Mouse (Mus musculus): ENCODE data around the gene Rasgef1c. TPM values are rescaled to one million over a fixed set of nuclear protein-coding genes. Genes with fewer than 3 reads are reported as not detected.
A peak's percentile ranks its signal among the peaks of the same experiment; 100 is the strongest.

The Rasgef1c gene
- total RNA-seq, 2 experiments from 2014 or later, result 1.8 to 2.1 TPM

DNA sequence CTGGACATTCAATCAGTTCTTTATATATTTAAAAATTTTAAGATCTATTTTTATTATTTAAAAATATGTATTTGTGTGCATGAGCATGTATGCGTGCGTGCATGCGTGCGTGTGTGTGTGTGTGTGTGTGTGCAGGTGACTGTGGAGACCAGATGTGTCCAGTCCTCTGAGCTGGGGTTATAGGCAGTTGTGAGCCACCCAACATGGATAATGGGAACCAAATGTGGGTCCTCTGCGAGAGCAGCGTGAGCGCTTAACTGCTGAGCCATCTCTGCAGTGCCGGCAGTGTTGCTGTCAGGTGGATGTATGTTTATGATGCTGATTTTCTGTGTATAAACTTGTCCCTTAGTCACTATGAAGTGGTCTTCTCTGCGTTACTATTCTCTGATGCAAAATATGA lies 21.9 kb downstream of the Rasgef1c start:
- DNase-seq (ENCODE audit: low spot score in 2 of 2), result no peak

DNA sequence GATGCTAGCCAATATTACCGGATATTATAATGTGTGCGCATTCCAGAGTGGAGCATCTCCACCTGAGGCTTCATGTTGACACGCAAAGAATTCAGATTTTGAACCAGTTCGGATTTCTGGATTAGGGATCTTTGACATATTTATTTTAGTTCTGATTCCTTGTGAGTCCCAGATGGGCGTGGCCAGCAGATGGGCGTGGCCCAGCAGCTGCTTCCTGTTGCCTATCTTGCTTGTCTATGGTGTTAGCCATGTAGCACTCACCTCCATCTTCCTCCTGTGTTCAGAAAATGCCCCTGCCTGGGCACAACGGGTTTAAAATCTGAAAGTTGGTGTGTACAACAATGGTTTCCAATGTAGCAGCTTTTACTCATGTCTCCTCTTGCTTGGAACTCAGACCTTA lies 24.5 kb downstream of the Rasgef1c start:
- no peak for DNase-seq (ENCODE audit: low spot score in 2 of 2)

DNA sequence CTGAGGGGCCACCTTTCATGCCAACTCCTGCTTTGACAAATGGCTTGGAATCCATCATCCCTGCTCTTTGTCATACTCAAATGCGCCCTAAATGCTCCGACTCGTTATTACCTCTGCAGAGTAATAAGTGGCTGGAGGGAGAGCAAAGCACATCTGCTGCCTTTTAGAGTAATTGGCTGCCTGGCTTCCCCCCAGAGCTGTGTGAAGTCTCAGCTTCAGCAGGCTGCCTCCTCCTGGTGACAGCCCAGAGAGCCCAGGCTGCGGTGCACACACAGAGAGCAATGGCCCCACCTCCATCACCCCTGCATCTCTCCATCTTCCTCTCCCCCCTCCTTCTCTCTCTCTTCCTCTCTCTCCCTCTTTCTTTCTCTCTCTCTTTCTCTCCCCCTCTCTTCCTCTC lies 25.5 kb downstream of the Rasgef1c start:
- DNase-seq (ENCODE audit: low spot score in 2 of 2), result no peak

DNA sequence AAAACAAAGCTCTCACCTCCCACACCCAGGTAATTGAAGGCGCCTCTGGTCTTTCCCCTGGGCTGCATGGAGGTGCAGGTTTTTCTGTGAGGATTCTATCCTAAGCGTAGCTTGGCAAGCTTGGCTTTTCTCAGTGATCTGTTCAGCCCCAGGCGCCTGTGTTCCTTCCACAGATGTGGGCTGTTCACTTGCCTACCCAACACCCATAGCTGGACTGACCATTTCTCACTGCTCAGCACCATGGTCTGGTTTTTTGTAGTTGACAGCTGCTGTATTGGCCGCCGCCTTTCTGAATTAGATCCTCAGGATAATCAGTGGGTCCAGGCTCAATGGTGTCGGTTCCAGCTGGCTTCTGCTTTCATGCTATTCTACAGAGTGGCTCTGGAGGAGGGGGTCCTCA lies 26.0 kb downstream of the Rasgef1c start:
- DNase-seq (ENCODE audit: low spot score in 2 of 2), result no peak

DNA sequence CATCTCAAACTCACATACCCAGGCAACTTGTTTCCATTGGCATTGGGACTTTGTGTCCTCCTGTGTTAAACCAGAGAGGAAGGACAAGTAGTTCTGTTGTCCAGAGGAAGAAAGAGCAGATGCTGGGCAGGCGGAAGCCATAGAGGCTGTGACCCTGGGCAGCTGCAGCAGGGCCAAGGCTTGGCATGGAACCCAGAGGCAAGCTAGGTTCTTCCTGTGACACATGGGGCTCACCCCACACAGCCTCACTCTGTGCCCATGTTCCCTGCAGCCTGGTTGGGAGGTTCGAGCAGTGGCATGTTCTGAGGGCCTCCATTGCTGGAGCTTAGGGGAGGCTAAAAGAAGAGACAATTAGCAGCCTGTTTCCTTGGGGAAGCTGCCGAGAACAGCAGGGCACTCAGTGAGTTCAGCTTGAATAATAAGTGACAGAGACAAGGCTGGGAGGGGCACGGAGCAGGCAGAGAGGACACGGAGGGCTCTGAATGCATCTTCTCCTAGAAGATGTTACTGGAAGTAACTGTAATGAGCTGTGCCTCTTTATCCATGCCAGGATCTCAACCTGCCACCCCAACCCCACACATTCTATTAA lies 29.5 kb downstream of the Rasgef1c start:
- DNase-seq (ENCODE audit: low spot score in 2 of 2), result no peak

DNA sequence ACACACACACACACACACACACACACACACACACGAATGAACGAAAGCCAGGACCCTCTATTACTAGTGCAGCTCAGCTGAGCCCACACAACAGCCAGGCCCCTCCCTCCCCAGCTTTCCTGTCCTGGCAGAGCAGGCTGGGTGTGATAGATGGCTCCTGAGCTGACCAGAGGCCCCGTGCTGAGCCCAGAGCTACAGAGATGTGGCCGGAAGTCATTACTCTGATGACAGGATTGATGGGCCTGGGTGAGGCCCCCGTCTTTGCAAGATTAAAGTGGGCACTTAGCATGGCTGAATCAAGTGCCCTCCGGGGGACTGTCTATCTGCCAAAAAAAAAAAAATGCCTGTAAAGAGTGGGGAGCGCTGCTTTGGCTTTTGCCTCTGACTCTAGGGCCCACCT lies 30.2 kb downstream of the Rasgef1c start:
- no peak for DNase-seq (ENCODE audit: low spot score in 2 of 2)

DNA sequence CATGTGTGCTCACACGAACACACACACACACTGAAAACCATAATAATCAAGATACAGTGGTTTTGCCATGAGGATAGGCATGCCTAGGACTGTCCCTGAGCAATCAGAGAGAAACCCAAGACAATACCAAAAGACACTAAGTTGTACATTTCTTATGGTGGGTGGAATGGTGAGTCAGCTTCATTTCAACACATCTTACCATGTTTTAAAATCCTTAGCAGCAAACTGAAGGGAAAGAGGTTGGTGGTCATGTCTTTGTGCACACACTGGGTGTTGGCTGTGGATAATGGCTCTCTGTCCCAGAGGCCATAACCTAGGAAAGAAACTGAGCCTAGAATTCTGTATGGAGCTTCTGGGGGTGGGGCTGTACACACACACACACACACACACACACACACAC lies 32.2 kb downstream of the Rasgef1c start:
- no peak for DNase-seq (ENCODE audit: low spot score in 2 of 2)

DNA sequence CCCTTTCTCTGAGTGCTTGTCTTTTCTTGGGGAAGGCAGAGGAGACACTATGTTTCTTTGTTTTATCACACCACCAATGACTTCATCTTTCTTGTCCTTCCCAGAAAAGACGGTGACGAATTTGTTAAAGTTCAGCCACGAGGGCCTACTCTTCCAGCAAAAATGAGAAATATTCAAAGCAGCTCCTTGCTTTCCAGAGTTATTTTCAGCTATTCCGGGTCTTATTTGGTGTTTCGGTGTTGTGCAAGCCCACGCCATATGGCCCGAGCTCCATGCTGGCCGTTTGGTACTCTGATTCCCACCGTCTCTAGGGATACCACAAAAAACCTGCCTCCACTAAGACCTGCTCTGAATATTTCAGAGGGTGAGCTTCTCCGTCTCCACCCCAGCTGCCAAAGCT lies 32.7 kb downstream of the Rasgef1c start:
- peak in 1 of 2 experiments; percentile 42 for DNase-seq (ENCODE audit: low spot score in 2 of 2)

DNA sequence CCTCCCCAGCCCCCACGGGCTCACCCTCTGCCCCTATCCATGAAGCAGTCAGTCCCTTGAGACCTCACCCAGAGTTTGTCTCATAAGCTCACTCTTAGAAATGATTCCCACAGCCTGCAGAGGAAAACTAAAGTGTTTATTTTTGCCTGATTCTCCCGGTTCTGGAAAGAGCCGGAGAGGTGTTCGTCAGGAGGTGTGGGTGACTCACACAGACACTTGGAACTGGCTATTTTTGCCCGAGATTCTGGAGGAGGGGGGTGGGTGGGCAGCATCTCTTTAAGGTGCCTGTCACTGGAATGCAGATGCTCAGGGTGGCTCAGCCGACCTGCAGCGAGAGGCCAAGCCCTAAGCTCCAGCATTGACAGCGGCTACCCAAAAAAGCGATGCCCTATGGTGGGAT lies 34.8 kb downstream of the Rasgef1c start:
- DNase-seq (ENCODE audit: low spot score in 2 of 2), result no peak

DNA sequence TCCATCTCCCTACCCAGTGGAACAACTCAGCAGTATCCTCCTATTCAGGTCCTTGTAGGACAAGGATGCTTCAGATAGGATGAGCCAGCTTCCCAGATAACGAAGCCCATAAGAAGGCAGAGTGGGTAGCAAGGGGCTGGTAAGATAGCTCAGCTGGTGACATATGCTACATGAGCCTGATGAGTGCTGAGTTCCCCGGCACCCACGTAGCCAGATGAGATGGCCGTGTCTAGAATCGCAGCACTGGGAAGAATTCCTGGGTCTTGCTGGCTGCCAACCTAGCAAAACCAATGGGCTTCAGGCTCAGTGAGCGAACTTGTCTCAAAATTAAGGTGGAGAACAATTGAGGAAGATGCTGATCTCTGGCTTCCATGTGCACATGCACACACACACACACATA lies 36.1 kb downstream of the Rasgef1c start:
- no peak for DNase-seq (ENCODE audit: low spot score in 2 of 2)

DNA sequence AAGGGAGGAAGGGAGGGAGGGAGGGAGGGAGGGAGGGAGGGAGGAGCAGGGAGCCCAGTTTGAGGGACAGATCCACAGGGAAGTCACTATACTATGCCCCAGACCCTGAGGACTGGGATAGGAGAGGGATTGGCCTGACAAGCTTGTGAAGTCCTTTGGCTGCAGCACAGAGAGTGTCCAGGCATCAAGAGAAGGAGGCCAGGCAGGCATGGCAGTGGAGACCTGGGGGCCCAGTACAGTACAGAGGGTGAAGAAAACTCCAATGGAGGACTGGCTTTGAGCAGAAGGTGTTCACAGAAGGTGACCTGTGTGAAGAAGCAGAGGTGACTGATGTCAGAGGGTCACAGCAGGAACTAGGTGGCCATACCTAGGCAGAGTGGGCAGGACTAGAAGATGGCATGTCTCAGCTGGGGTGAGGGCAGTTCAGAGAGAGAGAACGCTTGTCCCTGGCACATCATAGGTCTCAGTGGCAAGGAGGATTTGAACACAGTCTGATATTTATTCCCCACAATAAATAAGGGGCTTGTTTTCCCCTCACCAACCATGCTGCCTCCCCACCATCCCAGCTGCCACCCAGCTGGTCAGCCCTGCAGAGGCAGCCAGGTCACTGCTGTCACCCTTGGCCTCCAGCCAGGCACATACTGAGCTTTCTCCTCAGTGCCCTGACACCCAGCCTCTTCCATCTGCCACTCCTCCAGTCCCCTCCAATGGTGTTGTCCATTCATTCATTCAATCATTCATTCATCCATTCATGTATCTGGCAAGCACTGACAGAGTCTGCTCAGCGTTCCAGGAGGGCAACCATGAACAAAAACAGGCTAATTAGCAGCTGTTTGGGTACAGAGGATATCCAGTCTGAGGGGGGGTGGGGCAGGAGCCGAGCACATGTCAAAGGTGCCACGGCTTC lies 36.9 kb downstream of the Rasgef1c start:
- peak; percentile 46 to 76 for DNase-seq (ENCODE audit: low spot score in 2 of 2)

DNA sequence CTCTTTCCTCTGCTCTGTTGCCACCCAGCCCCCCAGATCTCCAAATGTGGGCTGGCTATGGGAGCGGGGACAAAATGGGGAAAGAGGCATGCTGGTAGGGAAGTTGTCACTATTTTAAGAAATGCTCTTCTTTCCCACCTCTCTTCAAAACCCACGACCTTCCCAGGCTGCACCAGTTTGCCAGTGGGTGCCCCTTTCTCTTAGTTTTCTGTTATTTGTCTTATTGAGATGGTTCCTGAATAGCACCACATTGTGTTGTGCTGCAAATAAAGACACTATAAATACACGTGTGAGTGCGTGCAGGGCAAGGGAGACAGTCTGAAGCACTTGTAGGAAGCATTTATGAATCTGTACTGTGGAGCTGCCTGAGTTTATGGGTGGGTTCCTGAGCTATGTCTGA lies 41.2 kb downstream of the Rasgef1c start:
- DNase-seq (ENCODE audit: low spot score in 2 of 2), result no peak

DNA sequence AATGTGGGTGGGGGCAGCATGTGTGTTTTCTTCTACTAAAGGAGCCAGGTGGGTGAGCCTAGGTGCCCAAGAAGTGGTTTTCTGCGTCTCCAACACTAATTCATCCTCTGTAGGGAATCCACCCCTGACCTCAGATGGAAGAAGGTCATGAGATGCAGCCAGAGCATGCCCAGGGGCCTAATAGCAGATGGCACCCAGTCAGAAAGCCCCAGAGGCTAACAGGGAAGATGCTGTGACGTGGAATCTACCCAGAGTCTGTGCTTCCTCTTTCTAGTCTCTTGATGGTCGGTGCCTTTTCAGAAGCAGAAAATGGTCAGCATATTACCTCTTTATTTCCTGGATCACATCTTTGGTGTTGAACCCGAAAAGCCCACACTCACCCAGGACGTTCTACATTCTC lies 42.3 kb downstream of the Rasgef1c start:
- DNase-seq (ENCODE audit: low spot score in 2 of 2), result no peak

DNA sequence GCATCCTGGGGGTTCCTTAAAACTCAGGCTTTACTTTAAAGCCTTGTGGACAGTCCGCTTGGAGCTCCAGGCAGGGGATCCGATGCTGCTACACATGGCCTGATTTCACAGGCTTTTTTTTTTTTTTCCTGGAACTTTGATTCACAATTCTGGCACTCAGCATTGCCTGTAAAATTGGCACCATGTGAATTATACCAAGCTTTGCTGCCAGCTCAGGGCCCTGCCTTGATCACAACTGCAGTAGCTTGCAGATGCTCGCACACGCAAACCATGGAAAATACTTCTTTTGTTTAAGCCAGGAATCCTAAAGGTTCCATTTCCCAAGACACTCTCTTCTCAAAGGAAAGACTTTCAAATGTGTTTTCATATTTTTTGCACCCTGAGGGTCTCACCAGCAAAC lies 44.1 kb downstream of the Rasgef1c start:
- no peak for DNase-seq (ENCODE audit: low spot score in 2 of 2)

DNA sequence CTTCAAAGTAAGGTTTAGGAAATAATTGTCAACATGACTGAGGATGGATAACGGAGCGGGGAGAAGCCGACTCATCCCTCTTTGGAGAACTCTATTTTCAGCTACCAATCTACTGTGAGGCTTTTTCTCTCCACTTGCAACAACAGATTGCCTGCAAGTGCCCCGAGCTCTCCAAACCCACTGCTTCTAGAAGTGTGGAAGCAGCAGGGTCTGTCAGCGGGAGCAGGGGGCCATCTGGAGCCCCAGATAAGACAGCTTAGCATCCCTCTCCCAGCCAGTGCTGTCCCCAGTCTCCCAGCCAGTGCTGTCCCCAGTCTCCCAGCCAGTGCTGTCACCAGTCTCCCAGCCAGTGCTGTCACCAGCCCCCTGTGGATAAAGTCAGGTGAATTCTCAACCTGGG lies 48.2 kb downstream of the Rasgef1c start:
- DNase-seq (ENCODE audit: low spot score in 2 of 2), result peak in 1 of 2 experiments; percentile 26

DNA sequence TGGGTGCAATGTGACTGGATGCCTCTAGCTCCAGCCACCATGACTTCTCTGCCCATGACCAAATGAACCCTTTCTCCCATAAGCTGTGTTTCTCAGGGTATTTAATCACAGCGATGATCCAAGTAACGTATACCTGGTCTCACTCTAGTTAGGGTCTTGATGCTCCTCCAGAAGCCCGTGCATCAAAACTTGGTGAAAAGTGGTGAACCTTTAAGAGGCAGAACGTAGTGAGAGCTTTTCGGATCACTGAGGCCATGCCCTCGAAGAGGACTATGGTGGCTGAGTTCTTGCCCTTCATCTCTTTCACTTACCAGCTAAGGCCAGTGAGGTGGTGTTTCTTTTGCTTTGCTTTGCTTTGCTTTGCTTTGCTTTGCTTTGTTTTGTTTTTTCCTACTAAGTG lies 52.0 kb downstream of the Rasgef1c start:
- DNase-seq (ENCODE audit: low spot score in 2 of 2), result no peak

DNA sequence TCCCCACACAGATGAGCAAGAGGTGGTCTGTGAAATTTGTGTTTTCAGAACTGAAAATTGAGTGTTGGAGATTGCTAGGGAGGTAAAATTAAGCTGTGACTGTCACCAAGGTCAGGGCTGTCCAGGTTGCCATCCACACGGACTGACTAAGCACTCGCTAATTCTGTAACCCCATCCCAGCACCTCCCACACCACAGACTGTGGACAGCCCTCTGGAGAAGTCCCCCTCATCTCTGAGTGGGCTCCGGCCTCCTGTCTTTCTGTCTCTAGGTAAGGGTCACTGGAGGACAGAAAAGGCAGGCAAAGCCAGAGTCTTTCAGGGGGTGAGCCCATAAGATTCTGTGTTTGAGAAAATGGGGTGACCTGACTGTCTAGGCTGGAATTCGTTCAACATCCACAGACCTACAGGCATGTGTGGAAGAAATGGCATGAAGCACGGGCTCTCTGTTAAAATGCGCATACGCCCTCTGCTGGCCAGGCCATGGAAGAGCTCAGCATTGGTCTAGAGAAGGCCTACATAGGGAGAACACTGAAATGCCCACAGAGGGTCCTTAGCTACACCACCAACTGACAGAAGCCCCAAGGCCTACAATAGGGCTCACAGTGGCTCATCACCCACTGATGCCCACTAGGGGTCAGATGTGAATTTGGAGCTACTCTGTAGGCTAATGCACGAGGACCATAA lies 54.1 kb downstream of the Rasgef1c start:
- peak; percentile 52 to 84 for DNase-seq (ENCODE audit: low spot score in 2 of 2)

DNA sequence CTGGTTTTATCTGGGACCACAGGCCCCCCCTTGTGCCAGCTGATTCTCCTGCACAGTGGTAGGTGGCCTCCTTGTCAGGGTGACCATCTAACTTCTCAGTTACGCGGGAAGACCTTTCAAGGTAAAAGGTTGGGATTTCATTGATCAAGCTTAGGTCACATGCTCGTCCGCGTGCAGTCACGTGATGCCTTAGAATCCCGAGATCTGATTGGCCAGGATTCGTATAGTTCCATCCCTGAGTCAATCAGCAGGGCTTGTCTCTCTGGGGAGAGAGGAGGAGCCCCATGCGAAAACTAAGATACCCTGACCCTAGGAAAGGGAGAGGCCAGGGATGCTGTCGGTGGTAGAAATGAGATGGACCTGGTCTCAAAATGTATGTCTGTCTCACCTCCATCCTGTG lies 56.4 kb downstream of the Rasgef1c start:
- DNase-seq (ENCODE audit: low spot score in 2 of 2), result no peak

DNA sequence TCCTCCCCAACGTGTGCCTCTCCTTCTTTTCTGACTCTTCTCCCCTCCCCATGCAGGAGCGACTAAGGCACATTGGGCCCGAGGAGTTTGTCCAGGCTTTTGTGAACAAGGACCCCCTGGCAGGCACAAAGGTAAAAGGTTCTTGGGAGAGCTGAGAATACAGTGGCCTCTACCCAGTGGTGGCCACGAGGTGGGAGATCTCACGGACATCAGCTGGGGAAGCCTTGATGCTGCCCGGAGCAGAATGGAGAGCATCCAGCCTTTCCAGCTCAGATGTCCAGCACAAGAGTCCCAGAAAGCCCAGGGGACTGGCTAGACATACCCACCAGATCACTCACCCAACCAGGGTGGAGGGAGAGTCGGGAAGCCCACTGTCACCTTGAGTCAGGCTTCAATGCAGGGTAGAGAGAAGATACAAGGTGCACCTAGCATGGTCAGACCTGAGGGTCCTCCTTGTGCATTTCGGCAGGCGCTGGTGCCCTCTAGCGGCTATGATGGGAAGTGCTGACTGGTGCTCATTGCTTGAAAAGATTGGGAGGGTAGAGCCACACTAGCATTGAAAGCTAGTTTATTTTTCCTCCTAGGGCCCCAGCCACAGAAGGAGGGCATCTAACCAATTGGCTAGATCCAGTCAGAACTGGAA lies 59.6 kb downstream of the Rasgef1c start:
- DNase-seq (ENCODE audit: low spot score in 2 of 2), result peak; percentile 30 to 69

DNA sequence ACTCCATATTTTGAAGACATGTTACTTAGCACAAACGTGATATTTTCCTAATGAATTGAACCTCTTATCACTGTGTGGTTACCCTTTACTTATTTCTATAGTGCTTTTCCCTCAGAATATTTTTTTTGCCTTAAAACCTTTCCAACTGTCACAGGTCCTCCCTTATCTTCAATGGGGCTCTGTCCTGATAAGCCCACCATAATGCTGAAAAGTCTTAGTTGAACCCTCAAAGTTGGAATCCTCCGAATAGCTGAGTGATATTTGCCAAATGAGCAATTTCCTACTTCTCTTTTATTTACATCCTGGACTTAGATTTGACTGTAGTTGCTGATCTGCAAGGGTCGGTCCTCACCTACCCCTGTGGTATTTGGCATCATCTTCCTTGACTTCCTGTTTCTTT lies 63.7 kb downstream of the Rasgef1c start:
- no peak for DNase-seq (ENCODE audit: low spot score in 2 of 2)

DNA sequence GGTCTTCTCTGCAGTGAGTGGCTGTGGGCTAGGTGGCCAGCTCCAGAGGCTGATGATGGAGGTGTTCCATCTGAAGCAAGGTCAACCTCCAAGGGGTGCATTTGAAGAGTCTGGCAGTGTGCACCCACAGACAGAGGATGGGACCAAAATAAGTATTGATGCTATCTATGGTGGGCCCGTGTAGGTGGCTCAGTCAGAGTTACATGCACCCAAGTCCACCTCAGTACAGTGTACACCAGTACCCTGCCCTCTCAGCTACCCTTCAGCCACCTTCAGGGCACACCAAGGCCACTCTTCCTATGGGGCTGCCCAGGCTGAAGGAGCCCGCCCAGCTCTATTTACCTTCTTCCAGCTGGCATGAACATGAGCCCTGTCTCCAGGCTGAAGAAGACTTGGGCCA lies 68.1 kb downstream of the Rasgef1c start:
- no peak for DNase-seq (ENCODE audit: low spot score in 2 of 2)
